Mouse (Mus musculus): ENCODE results near the gene Agap1. TPM values are rescaled to one million over a fixed set of nuclear protein-coding genes. Genes with fewer than 3 reads are reported as not detected.

Gene Agap1
- total and polyA plus RNA-seq, 3 experiments = 0.01 TPM; not detected in 2

DNA sequence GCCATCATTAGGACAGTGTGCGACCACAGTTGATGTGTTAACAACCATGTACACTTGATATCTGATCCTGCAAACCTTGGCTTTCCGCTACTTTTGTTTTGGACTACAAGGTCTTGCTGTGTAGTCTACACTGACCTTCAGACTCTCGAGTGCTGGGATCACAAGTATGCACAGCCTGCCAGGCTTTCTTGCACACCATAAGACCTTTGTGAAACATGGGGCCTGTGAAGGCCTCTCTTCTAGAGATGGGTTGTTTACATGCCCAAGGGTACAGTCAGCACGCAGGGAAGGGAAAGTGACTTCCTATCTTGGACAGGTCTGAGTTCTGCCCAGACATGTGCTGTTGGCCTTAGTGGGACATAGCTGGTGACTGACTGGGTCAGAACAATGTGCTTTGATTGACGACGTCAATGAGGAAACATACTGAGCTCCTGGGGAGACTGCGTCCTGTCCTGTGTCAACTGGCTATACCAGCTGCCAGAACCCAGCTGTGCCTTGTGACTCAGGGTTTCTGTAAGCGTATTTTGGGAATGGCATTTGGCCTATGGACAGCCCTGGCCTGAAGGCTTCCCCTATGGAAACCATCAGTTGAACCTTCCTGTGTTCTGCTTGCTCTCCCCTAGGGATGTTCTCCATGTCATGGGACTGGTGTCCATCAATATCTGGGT is 59.1 kb downstream of the Agap1 start:
- no peak overlapping the region for H3K27ac ChIP-seq (ENCODE audit: control insufficient read depth, low read depth, low read length)
- H3K27me3 ChIP-seq (ENCODE audit: control insufficient read depth in 1 of 2, insufficient read depth in 2 of 2, low read length in 2 of 2) = no peaks in the 10 kb centered on the region
- no peak for DNase-seq (ENCODE audit: low read depth, low spot score)
- no peak for TF ChIP-seq POLR2AphosphoS2 (IDR thresholded peaks at IDR 0.05; ENCODE audit: low read length)
- TF ChIP-seq ZC3H11A (IDR thresholded peaks at IDR 0.05; ENCODE audit: low read depth, low read length) = no peak
- TF ChIP-seq UBTF (IDR thresholded peaks at IDR 0.05; ENCODE audit: borderline replicate concordance, insufficient read depth, low read depth, low read length) = no peak
- no peak for TF ChIP-seq POLR2A (IDR thresholded peaks at IDR 0.05; ENCODE audit: control insufficient read depth in 1 of 2, insufficient read depth in 1 of 2, low read depth in 1 of 2, low read length in 2 of 2, poor library complexity in 1 of 2)
- TF ChIP-seq CHD1 (IDR thresholded peaks at IDR 0.05; ENCODE audit: low read depth, low read length) = no peak
- TF ChIP-seq MAZ (IDR thresholded peaks at IDR 0.05; ENCODE audit: low read depth, low read length) = no peak
- no peak for TF ChIP-seq MYB (IDR thresholded peaks at IDR 0.05; ENCODE audit: low read depth, low read length)
- TF ChIP-seq RAD21 (IDR thresholded peaks at IDR 0.05; ENCODE audit: low read depth, low read length) = no peak
- TF ChIP-seq USF2 (IDR thresholded peaks at IDR 0.05; ENCODE audit: borderline replicate concordance in 1 of 2, insufficient read depth in 1 of 2, low read depth in 1 of 2, low read length in 2 of 2) = no peak
- TF ChIP-seq GATA1 (IDR thresholded peaks at IDR 0.05; ENCODE audit: low read depth, low read length) = no peak
- TF ChIP-seq MXI1 (IDR thresholded peaks at IDR 0.05; ENCODE audit: low read depth, low read length) = no peak
- no peak for TF ChIP-seq MAX (IDR thresholded peaks at IDR 0.05; ENCODE audit: low read length)
- no peak for TF ChIP-seq MEF2A (IDR thresholded peaks at IDR 0.05; ENCODE audit: extremely low read depth, insufficient replicate concordance, low read depth, low read length, poor library complexity, severe bottlenecking)
- no peak for TF ChIP-seq MAFK (IDR thresholded peaks at IDR 0.05; ENCODE audit: borderline replicate concordance, low read depth, low read length)
- no peaks in the 10 kb centered on the region for H3K4me1 ChIP-seq (ENCODE audit: control insufficient read depth in 1 of 2, insufficient read depth in 2 of 2, low read length in 2 of 2)
- no peaks in the 10 kb centered on the region for H3K36me3 ChIP-seq (ENCODE audit: control insufficient read depth in 1 of 2, insufficient read depth in 2 of 2, low read length in 2 of 2)
- H3K79me2 ChIP-seq (ENCODE audit: control insufficient read depth, insufficient read depth, low read length, poor library complexity) = no peaks in the 10 kb centered on the region
- H3K9ac ChIP-seq (ENCODE audit: control insufficient read depth, low read depth, low read length, poor library complexity, severe bottlenecking) = no peak overlapping the region
- H3K4me3 ChIP-seq (ENCODE audit: control insufficient read depth in 1 of 2, insufficient read depth in 1 of 2, low read depth in 2 of 2, low read length in 2 of 2) = no peak overlapping the region
- H3K9me3 ChIP-seq (replicated peaks; ENCODE audit: insufficient read depth, low read length) = no peaks in the 10 kb centered on the region

DNA sequence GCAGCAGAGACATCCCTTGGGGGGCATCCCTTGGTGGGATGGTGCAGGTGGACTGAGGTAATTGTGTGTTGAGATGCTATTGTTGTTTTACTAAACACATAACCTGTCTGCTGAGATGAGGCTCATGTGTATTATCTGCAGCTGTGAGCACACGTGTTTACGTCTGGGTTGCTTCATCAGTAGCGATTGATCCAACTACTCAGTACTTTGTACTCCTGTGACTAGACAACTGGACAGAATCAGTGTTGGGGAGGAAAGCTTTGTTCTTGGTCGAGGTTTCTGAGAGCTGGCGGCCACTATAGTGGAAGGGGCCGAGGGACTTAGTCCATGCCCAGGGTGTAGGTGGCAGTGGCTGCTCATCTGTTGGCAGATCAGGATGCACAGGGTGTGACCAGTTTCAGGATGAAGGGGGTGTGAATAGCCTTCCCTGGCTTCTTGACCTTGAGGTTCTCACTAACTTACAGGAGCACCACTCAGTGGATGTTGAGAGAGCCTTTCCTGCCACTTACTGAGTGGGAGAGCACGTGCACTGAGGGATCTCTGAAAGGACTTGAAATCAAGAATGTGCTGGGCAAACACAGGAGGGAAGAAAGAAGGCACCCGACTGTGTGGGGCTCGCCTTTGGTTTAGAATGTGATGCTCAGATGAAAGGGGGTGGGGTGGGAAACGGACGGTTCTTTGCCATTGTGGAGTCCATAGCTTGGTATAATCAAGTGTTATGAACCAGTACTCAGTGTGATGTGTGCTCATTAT is 61.4 kb downstream of the Agap1 start:
- no peaks in the 10 kb centered on the region for H3K9me3 ChIP-seq (replicated peaks; ENCODE audit: insufficient read depth, low read length)

More for the DNA sequence above, 61.4 kb downstream of the Agap1 start:
- Histone ChIP-seq H3K4me3 (ENCODE audit: control insufficient read depth in 1 of 2, insufficient read depth in 1 of 2, low read depth in 2 of 2, low read length in 2 of 2) (no peak overlapping the region), H3K36me3 (ENCODE audit: control insufficient read depth in 1 of 2, insufficient read depth in 2 of 2, low read length in 2 of 2) (no peaks in the 10 kb centered on the region), H3K27me3 (ENCODE audit: control insufficient read depth in 1 of 2, insufficient read depth in 2 of 2, low read length in 2 of 2) (no peaks in the 10 kb centered on the region), H3K27ac (ENCODE audit: control insufficient read depth, low read depth, low read length) (no peak overlapping the region), H3K79me2 (ENCODE audit: control insufficient read depth, insufficient read depth, low read length, poor library complexity) (no peaks in the 10 kb centered on the region), H3K4me1 (ENCODE audit: control insufficient read depth in 1 of 2, insufficient read depth in 2 of 2, low read length in 2 of 2) (no peaks in the 10 kb centered on the region), H3K9ac (ENCODE audit: control insufficient read depth, low read depth, low read length, poor library complexity, severe bottlenecking) (no peak overlapping the region)
- TF ChIP-seq HCFC1 (IDR thresholded peaks at IDR 0.05; ENCODE audit: low read depth, low read length) (no peak), POLR2A (IDR thresholded peaks at IDR 0.05; ENCODE audit: control insufficient read depth in 1 of 2, insufficient read depth in 1 of 2, low read depth in 1 of 2, low read length in 2 of 2, poor library complexity in 1 of 2) (no peak), JUND (IDR thresholded peaks at IDR 0.05; ENCODE audit: low read depth, low read length) (no peak), NRF1 (IDR thresholded peaks at IDR 0.05; ENCODE audit: insufficient read depth, low read depth, low read length, poor library complexity, severe bottlenecking) (no peak), TCF12 (IDR thresholded peaks at IDR 0.05; ENCODE audit: low read depth, low read length) (no peak), POLR2AphosphoS5 (IDR thresholded peaks at IDR 0.05; ENCODE audit: borderline replicate concordance, low read depth, low read length) (no peak)
- DNase-seq (ENCODE audit: low read depth, low spot score) = no peak

All from MEL (cell line).